Mouse (Mus musculus) hindbrain, embryonic 10.5 days (tissue): ENCODE results near the gene Foxa2. TPM values are rescaled to one million over a fixed set of nuclear protein-coding genes. Genes with fewer than 3 reads are reported as not detected.

Experiments
- DNase-seq: peaks from one replicate; pipeline ENCODE4 v3.0.0-alpha.2; 2017; ENCODE audit warnings: low spot score
- H3K27ac ChIP-seq: fragments of 300-500 bp; sonication (generic); 2 replicates; pipeline ENCODE4 v1.5.1; 2016; ENCODE audit warnings: mild to moderate bottlenecking, moderate library complexity
- H3K27me3 ChIP-seq: fragments of 300-500 bp; sonication (generic); 2 replicates; pipeline ENCODE4 v1.6.1; 2016; ENCODE audit warnings: mild to moderate bottlenecking; ENCODE audit not compliant: poor library complexity, insufficient read depth, severe bottlenecking
- H3K36me3 ChIP-seq: fragments of 300-500 bp; sonication (generic); 2 replicates; pipeline ENCODE4 v1.6.1; 2016; ENCODE audit warnings: mild to moderate bottlenecking, moderate library complexity
- H3K4me1 ChIP-seq: fragments of 300-500 bp; sonication (generic); replicated peaks from 2 replicates; pipeline ENCODE4 v1.6.1; 2016; ENCODE audit warnings: mild to moderate bottlenecking
- H3K4me3 ChIP-seq: fragments of 300-500 bp; sonication (generic); 2 replicates; pipeline ENCODE4 v1.5.1; 2016; ENCODE audit warnings: mild to moderate bottlenecking, moderate library complexity
- H3K9me3 ChIP-seq: fragments of 300-500 bp; sonication (generic); 2 replicates; pipeline ENCODE4 v1.6.1; 2016; ENCODE audit warnings: mild to moderate bottlenecking, moderate library complexity
- WGBS: fragments of 180-500 bp; shearing (Covaris S2); methylation state at CpG from one replicate; pipeline ENCODE4 v1.1.7; 2016; 5-methylcytosine and 5-hydroxymethylcytosine counted together
- polyA plus RNA-seq: library from polyadenylated mRNA; unstranded; fragments of >200 nt; fragmentation: Nextera tagmentation; extraction: Ambion mirVana; gene quantifications from 2 replicates; pipeline ENCODE4 v1.2.1, GENCODE M21; 2016

The Foxa2 gene
- polyA plus RNA-seq, 1 experiment from 2014 or later, result 6.4 TPM

DNA sequence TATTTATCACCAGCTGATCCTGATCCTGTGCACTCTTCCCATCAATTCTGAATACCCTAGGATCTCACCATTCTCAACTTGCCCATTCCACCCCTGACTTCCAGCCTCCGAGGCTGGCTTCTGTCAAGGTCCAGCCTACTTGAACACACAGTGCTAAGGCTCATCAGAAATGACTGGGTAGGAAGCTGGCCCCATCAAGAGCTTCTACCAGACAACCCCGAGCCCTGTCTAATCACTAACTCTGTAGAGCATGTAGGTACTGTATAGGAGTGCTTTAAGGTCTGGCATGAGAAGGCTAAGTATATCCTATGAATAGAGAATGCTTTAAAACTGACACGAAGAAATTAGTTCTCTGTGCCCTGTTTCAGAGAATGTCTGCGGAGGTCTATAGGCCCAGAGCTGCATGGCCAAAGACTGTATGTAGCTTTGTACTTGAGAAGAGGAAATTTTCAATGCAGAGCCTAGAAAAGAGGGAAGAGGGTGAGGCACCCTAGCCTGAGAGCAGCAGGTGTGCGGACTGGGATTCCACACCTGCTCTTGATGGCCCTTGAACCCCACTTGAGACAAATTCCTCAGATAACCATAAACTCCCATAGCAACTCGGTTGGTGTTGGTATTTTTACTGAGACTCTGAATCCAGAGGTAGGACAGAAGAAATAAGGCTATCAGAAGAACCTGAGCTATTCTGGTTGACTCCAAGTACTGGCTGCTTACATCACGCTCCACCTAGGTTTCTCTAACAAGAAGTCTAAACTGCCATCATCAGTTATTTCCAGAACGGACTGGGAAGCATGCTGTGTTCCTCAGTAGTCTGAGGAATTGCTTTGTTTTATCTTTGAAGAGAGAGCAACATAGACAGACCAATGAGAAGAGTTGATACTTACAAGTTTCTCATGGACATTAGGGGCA, 28.7 kb downstream of the Foxa2 start:
- no peaks in the 10 kb centered on the region for H3K36me3 ChIP-seq
- no peak for DNase-seq
- peaks cover 25% of the 10 kb centered on the region for H3K4me1 ChIP-seq
- WGBS, result 91% methylated on average over 8 of the region's 8 CpGs
- H3K27me3 ChIP-seq, result peaks cover 87% of the 10 kb centered on the region
- no peaks in the 10 kb centered on the region for H3K9me3 ChIP-seq
- H3K4me3 ChIP-seq, result no peak overlapping the region
- H3K27ac ChIP-seq, result no peak overlapping the region

DNA sequence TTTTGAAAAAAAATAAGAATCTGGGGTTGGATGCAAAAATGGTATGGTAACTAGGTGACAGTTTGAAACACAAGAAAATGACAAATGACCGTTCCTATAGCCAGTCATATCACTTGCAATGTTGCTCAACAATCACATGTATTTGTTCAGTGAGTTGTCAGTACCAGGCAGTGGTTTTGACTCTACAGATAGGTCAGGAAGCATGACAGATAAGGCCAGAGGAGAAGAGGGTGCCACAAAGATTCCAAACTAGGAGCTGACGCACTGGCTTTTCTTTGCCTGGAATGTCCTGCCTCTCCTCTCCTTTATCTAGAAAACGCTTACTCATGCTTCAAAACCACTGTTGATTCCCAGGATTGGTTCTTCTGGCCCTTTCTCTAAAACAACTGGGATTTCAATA, 33.4 kb downstream of the Foxa2 start:
- no peak overlapping the region for H3K27ac ChIP-seq
- H3K27me3 ChIP-seq, result peaks cover 40% of the 10 kb centered on the region
- H3K9me3 ChIP-seq, result no peaks in the 10 kb centered on the region
- H3K36me3 ChIP-seq, result no peaks in the 10 kb centered on the region
- 84% methylated on average over 3 of the region's 3 CpGs for WGBS
- DNase-seq, result no peak
- no peak overlapping the region for H3K4me3 ChIP-seq
- no peaks in the 10 kb centered on the region for H3K4me1 ChIP-seq

DNA sequence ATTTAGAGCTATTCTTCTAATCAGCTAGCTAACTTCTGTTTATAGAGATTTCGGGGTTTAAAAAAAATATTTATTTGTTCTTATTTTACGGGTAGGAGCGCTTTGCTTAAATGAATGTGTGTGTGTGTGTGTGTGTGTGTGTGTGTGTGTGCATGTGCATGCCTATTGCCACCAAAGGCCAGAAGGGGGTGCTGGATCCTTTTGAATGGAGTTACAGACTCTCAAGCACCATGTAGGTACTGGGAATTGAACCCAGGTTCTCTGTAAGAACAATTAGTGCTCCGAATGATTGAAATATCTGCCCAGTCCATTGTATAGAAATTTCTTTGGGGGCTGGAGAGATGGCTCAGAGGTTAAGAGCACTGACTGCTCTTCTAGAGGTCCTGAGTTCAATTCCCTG, 37.7 kb downstream of the Foxa2 start:
- H3K9me3 ChIP-seq, result no peaks in the 10 kb centered on the region
- DNase-seq, result no peak
- WGBS, result 94% methylated on average over 4 of the region's 4 CpGs
- no peak overlapping the region for H3K4me3 ChIP-seq
- no peak overlapping the region for H3K27ac ChIP-seq
- 0 out of 2 replicates have a peak, but pooled peaks cover 8% of the 10 kb centered on the region for H3K27me3 ChIP-seq
- H3K36me3 ChIP-seq, result no peaks in the 10 kb centered on the region
- no peaks in the 10 kb centered on the region for H3K4me1 ChIP-seq

DNA sequence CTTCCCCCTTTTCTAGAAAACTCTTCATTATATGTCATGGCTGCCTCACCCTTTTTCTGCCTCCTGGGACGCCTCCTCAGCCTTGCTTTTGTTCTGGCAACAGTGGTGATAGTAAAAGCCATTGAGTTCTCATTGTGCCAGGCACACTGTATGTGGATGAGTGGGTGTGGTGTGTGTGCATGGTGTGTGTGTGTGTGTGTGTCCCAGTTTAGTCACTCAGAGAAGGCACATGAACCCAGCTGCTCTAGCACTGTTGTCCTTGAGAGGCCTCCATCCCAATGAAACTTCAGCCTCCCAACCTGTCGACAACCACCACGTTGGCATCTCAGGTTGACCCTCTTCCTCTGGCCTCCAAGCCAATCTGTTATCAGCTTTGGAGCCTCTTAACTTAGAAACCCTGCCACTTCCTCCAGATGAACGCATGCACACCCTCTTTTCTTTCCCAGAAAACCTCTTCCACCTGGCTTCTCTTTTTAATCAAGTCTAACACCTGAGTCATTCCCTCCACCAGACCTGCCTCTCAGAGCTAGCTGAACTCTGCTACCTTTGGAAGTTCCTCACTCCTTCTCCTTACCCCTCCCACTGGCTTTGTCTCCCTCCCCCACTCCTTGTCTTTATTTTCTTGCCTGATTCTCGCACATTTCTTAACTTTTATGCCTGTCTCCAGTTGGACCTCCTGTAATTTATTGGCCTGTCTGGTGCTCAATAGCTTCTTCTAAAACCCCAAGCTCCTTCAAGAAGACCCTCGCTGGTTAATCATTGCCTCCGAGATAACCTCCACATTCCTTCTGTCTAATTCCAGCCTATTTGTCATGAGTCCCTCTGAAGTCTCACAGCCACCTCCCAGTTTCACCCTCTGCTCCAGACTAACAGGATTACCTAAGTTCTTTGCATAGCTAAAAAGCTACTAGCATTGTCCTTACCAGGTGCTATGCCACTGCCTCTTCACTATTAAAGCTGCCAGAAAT, 41.9 kb downstream of the Foxa2 start:
- Histone ChIP-seq H3K9me3 (no peaks in the 10 kb centered on the region), H3K4me1 (no peaks in the 10 kb centered on the region), H3K27ac (no peak overlapping the region), H3K27me3 (peaks cover 8% of the 10 kb centered on the region; the same call in 1 of the 2 replicates), H3K36me3 (no peaks in the 10 kb centered on the region), H3K4me3 (no peak overlapping the region)
- no peak for DNase-seq
- 76% methylated on average over 7 of the region's 7 CpGs for WGBS

DNA sequence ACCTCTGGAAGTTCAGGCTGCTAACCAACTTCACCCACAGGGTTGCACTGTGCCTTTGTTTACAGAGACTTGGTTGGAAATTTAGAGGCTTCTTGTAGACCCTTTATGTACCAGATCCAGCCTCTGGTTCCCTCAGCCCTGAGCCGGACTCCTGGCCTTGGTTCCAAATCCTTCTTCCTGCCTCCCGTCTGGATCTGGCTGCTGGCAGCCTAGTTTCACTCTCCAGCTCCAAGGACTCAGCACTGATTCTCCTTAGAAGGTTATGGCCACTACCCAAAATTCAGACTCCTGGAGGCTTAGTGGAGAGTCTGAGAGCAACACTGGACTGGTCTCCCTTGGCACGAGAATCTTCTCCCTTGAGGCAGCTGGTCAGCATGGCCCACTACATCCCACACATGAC, 43.3 kb downstream of the Foxa2 start:
- no peak overlapping the region for H3K27ac ChIP-seq
- no peaks in the 10 kb centered on the region for H3K4me1 ChIP-seq
- H3K9me3 ChIP-seq, result no peaks in the 10 kb centered on the region
- H3K4me3 ChIP-seq, result no peak overlapping the region
- H3K36me3 ChIP-seq, result no peaks in the 10 kb centered on the region
- no peak for DNase-seq
- WGBS, result 88% methylated on average over 3 of the region's 3 CpGs
- peaks cover 9% of the 10 kb centered on the region; the same call in 1 of the 2 replicates for H3K27me3 ChIP-seq

DNA sequence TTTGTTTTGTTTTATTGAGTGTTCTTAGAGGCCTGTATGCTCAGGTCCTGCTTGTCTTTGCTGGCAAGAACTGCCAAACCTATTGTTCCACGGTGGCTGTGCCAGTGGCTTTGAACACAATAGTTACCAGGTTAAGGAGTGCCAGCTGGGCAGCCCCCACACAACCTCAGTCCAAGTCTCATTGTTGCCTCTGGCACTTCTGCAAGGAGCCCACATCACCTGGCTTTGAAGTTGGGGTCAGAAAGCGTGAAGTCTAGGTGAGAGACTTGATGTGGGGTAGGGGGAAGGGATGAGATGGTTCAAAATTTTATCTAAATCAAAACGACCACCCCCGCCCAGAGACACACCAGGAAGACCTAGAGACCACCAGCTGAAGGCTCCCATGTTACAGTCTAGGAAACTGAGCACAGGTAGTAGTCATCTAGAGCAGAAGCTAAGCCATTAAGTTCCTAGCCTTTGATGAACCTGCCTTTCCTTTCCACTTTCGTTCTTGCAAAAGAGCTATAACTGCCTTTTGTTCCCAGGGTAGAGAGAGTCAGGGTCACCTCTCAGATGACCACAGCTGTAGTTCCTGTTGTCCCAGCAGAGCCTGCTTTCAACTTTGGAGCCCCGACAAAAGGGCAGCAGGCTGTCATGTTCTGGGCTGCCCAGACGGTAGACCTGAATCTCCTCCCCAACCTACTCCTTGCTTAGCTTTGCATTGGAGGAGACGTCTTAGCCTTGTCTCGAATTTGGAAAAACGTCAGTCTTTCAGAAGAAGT, 48.4 kb downstream of the Foxa2 start:
- no peak overlapping the region for H3K27ac ChIP-seq
- no peaks in the 10 kb centered on the region for H3K36me3 ChIP-seq
- no peaks in the 10 kb centered on the region for H3K4me1 ChIP-seq
- H3K4me3 ChIP-seq, result no peak overlapping the region
- H3K27me3 ChIP-seq, result peaks cover 20% of the 10 kb centered on the region; the same call in 1 of the 2 replicates
- no peaks in the 10 kb centered on the region for H3K9me3 ChIP-seq
- 85% methylated on average over 10 of the region's 10 CpGs for WGBS
- no peak for DNase-seq

DNA sequence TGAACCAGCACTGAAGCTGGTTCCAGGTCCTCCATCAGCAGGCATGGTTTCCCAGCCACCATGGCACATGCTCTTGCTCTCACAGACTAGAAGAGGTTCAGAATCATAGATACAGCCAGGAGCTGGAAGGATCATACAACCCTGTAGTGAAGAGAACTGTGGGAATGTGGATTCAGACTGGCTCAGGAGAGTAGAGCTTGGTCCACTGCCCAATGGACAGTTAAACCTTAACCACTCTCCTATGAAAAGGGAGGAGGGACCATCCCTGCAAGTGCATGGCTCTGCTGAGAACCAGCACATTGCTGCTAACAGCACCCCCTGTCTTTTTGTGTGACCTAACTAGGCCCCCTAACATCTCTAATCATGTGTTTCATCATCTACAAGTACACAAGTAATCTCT, 50.0 kb downstream of the Foxa2 start:
- no peaks in the 10 kb centered on the region for H3K9me3 ChIP-seq
- H3K4me3 ChIP-seq, result no peak overlapping the region
- H3K36me3 ChIP-seq, result no peaks in the 10 kb centered on the region
- no peak overlapping the region for H3K27ac ChIP-seq
- DNase-seq, result no peak
- H3K27me3 ChIP-seq, result peaks cover 18% of the 10 kb centered on the region; the same call in 1 of the 2 replicates
- no peaks in the 10 kb centered on the region for H3K4me1 ChIP-seq

DNA sequence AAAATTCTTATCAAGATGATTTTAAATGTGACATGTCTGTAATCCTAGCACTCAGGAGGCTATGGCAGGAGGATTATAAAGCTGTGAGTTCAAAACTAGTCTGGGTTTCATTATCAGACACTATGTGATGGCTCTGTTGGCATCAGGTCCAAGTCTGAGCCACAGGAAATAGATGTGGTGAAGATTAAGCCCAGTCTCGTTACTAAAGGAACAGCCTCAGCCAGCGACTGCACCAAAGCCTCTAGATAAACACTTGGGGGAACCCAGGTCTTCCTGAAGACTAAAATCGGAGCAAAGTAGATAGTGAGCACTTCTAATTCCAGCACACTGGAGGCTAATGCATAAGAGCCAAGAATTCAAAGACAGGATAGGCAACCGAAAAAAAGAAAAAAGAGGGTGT, 52.9 kb downstream of the Foxa2 start:
- Histone ChIP-seq H3K4me1 (no peaks in the 10 kb centered on the region), H3K27me3 (peaks cover 37% of the 10 kb centered on the region), H3K36me3 (no peaks in the 10 kb centered on the region), H3K9me3 (no peaks in the 10 kb centered on the region), H3K4me3 (no peak overlapping the region), H3K27ac (no peak overlapping the region)
- WGBS, result 77% methylated on average over 4 of the region's 4 CpGs
- DNase-seq, result no peak

DNA sequence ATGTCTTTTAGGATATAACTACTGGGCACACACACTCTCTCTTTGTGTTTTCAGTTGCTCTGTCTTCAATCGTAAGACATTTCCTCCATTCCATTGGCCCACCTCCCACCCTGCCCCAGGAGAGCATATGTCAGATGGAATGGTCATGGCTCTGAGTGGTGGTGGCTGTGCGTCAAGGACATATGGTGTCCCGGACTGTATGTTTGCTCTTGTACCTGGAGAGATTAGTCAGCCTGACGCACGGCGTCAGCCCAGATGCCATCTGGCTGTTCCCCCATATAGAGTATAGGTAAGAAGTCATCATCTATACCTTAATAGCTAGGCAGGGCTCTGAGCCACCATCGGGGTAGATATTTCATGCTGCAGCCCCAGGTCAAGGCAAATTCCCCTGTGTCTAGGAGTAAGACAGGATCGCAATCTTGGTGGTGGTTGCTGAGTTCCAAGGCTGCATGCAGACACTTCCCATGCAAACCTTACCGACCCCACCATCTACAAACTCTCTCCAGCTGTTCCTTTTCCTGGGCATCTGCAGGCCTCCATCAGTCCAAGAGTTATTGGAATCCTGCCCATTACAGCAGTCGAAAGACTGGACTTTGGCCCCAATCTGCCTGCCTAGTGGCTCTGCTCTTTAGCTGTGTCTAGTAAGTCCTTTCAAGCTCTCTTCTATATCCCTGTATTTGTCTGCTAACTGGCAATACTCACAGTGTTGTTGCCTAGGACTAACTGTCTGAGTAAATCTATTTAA, 53.7 kb downstream of the Foxa2 start:
- WGBS, result 93% methylated on average over 10 of the region's 10 CpGs
- H3K36me3 ChIP-seq, result no peaks in the 10 kb centered on the region
- peaks cover 38% of the 10 kb centered on the region for H3K27me3 ChIP-seq
- DNase-seq, result no peak
- H3K9me3 ChIP-seq, result no peaks in the 10 kb centered on the region
- no peak overlapping the region for H3K4me3 ChIP-seq
- no peaks in the 10 kb centered on the region for H3K4me1 ChIP-seq
- H3K27ac ChIP-seq, result no peak overlapping the region
